Mouse (Mus musculus) yolk sac, embryonic 10.5 days (tissue): ENCODE results near the gene Mctp2.

Experiments
- DNase-seq: peaks from one replicate; pipeline ENCODE4 v3.0.0-alpha.2; 2017; ENCODE audit warnings: low spot score

Gene Mctp2

DNA sequence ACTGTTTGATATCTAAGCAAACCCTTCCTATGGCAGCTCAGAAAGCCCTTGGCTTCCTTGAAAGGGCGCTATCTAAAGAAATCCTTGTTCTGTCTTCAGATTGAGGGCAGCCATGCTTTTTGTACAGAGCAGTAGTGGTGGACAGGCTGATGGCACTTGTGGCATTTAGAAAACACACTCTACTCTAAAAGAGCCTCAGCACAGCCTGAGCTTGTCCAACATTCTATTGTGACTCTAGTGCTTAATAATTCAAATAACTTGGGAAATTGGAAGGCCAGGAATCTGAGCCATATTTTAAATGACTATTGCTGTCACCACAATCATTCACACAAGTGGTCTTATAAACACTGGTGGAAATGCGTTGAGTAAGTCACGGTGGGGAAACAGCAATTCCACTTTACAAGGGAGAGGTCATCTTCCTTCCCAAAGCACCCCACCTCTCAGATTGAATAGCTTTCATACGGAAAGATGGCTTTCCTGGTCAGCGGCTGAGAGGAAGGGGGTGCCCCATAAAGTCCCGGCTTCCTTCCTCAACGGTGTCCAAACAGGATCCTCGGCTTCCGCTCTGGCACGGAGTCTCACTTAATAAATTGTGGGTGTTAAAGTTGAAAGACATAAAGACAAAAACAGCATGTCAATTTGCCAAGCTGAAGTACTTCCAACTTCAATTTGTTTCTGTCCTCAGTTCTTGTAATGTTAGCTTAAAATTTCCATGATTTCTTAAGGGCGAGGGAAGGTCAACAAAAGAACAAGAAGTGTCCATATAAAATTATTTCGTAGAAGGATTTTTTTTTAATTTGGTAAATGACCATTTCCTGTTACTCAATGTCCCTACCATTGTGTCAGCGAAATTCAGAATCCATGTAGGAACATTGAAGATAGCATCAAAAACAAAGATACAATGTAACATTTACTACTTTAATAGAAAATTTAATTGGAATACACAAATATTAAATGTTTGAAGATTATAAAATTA is 140.4 kb downstream of the Mctp2 start:
- no peak for DNase-seq

DNA sequence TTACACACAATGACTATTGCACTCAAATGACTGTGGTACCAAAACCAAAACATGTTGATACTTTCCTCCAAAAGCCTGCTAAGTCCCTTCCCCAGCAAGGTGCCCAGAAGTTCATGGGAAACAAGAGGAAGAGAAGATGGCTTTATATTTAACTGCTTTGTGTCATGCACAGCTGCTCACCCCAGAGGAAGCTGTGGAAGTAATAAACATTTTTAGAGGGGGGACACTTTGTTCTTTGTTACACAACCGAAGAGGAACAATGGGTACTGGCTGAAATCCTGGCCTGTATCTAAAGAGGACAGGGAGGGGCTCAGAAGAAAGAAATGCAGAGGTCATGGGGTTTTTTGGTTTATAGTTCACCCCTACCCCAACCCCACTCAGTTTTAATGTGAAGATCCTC is 144.2 kb downstream of the Mctp2 start:
- no peak for DNase-seq

GRCm38 (mm10) chr7:72159513-72160063 is 146.8 kb downstream of the Mctp2 start:
- DNase-seq = no peak

GRCm38 (mm10) chr7:72150799-72151708 is 155.4 kb downstream of the Mctp2 start:
- DNase-seq = no peak

- DNase-seq = no peak
Observed at GRCm38 (mm10) chr7:72149073-72149472, 157.3 kb downstream of the Mctp2 start.

DNA sequence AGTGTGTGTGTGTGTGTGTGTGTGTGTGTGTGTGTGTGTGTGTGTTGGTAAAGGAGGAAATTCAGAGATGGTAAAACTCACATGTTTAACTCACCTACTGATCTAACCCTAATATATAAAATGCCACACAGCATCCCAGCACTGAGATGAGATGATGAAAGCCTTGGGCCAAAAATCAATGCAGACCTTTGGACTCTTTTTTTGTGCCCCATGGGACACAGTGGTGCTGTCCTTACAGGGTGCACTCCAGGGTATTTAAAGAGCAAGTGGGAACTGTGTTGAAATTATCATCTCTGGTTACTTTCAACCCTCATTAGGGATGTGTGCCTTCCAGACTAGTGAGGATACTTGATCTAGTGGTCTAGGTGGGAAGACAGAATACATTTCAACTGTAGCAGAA is 159.6 kb downstream of the Mctp2 start:
- no peak for DNase-seq

DNA sequence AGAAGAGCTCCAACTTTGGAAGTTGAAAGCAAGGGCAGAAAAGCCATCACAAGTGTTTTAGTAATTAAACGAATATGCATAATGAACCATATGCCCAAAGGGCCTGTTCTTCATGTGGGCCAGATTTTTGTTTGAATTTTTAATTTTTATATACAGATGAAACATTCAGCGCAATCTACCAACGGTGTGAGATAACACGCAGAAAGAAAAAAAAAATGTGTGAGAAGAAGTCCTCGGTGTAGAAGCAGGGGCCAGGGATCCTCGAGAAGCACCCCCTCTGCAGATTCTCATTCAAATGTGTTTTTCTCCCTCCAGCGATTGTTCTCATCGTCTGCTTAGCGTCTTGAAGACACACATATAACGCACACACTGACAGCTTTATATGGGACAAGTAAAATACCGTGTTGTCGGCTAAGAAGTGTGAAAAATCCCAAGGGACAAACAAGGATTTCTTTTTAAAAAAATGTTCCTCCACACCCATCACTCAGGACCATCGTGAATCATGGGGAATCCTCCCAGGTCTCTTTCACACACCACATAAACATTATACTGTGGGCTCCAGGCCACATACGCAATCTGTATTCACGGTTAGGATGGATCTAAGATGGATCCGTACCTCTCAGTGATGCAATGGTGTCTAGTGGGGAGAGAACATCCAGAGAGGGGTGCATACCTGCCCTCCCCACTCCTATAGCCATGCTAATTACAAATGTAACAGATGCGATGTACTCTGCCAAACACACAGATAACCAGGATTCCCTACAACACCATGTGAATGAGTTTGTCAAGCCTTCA is 160.5 kb downstream of the Mctp2 start:
- no peak for DNase-seq

DNA sequence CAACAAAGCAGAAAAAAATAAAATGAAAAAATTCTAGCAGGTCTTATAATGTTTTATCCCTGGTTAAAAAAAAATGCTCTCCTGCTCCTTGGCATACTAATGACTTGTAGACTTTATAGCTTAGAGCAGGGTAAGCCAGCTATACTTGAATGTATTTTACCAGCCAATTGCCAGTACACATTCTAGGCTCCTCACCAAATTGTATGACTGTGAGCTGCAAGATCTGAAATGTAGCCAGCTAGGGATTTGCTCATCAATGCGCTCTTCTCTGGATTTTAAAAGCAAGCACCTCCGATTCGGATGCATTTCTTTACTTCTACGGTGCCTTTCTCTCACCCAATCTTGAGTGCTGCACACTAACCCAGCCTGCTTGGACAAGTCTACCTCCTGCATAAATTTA is 167.7 kb downstream of the Mctp2 start:
- DNase-seq = no peak

DNA sequence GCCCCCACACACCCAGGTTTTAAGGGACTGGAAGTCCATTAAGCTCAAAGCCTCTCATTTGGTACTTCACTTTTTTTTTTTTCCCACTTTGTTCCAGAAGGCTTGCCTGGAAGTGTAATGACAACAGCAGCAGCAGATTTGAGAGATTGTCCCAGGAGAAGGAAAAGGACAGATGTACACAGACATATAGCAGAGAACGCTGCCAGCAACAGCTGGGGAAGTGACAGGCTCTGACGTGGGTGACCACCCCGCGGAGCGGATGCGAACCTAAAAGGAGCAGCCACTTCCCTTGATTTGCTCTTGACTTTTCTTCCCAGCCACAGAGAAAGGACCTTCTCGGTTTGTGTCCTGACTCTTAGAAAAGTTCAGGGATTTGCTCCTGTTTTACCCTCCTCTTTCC is 185.4 kb downstream of the Mctp2 start:
- no peak for DNase-seq

DNA sequence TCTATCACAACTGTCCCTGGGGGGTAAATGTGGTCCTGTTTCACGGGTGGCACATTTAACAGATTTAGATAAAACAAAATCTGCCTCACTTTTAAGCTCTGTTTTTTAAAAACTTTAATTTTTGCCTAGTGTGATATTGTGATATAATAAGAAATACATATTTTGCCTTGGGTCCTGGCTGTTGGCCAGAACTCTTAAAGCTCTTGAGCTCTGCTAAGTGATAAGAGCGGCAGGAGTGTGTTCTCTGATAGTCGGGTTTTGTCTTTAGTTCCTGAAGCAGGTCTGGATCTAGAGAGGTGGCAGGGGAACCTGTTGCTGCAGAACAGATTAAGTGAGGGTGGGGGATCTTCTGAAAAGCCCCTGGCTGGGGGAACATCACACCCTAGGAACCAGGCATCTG is 186.7 kb downstream of the Mctp2 start:
- DNase-seq = no peak

- DNase-seq = no peak
Observed at GRCm38 (mm10) chr7:72117376-72118077, 188.9 kb downstream of the Mctp2 start.

DNA sequence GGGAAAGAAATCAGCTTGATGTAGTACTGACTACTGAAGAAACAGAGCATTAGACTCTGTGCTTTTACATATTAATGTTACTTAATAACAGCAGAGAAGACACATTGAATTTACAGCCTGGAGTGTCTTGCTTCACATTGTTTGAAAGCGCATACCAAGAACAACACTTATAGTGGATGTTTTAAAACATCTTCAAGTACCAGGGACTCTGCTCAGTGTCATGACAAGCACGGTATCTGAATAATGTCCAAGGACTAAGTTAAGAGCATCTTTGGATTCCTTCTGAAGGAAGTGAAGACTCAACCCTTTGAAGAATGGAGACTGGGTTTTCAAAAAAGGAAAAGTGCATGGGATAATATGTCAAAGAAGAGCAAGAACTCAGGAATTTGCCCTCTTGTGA is 191.3 kb downstream of the Mctp2 start:
- DNase-seq = no peak

DNA sequence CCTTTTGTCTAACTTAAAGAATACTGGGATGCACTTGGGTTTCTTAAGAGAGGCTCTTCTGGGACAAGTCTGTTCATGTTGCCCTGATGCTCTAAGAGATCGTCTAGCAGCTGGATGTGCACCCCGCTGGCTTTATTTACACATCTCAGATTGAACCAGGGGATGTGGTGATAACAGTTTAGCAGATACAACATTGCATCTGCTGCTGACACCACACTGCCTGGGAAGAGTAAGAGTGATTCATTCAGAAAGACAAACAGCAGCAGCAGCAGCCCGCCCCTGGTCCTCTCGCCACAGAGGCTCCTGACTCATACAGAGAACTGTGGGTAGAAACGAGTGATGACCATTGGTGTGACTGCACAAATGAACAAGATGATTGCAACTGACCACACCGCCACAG is 195.8 kb downstream of the Mctp2 start:
- DNase-seq = no peak

DNA sequence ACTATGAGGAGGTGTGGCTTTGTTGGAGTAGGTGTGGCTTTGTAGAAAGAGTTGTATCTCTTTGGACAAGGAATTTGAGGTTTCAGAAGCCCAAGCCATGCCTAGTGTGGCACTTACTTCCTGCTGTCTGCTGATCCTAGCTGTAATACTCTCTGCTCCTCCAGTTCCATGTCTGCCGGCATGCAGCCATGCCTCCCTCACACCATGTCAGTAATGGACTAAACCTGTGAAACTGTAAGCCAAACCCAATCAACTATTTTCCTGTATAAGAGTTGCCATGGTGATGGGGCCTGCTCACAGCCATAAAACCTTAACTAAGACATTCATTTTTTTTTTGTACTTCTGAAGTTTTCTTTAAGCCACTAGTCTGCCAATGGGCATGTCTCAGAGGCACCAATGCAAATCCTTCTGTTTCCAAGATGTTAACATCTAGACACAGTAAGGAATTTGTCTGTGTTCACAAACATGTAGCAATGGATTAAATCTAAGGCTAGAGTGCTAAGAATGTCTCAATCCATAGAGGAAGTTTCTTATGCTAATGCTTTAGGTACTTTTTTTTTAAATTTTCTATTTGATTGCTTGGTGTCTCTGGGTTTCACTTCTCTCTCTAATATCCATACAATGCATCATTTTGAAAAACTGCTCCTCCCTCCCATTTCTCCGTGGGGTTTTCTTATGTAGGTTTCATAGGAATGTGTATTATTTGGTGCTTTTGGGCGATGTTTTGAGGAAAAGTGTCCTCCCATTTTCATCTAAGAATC is 197.6 kb downstream of the Mctp2 start:
- DNase-seq = no peak

- no peak for DNase-seq
Observed at GRCm38 (mm10) chr7:72104170-72104569, 202.2 kb downstream of the Mctp2 start.

GRCm38 (mm10) chr7:72103654-72104053 is 202.8 kb downstream of the Mctp2 start:
- no peak for DNase-seq

DNA sequence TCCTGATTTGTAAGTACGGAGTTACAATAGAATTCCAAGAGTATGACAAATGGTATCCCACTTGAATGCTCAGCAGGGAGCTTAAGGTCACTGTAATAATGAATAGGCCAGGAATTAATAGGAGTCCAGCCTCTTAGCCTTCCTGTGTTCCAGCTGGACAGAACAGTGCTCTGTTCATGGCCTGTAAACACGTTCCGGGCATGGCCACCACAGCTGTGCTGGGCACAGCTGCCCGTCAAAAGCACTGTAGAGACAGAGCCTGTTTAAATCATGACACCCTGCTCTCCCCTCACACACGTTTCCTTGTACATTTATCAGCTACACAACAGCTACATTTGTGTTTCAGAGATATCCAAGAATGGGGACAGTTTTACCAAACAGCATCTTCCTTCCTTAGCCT is 205.7 kb downstream of the Mctp2 start:
- DNase-seq = no peak

- DNase-seq = no peak
Observed at GRCm38 (mm10) chr7:72098603-72099002, 207.8 kb downstream of the Mctp2 start.

DNA sequence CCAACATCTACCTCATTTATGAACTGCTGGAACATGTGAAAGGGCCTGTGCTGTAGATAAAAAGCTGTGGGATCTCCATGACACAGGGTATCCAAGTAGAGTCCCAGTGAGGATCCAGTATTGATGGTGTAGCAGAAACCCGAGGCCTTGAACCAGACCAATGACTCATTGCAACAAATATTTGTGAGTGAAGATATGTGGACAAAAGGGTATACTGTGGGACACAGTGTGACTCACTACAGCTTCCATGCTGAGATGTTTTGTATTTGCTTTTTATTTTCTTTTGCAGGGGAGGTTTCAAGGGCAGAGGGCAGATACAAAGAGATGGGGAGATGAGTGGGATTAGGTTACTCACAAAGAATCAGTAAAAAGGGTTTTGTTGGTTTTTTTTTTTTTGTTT is 209.4 kb downstream of the Mctp2 start:
- no peak for DNase-seq

GRCm38 (mm10) chr7:72096433-72096832 is 210.0 kb downstream of the Mctp2 start:
- DNase-seq = no peak
